Comparison of ENCODE assay signal across 23 mouse cellular contexts in the genomic region with DNA sequence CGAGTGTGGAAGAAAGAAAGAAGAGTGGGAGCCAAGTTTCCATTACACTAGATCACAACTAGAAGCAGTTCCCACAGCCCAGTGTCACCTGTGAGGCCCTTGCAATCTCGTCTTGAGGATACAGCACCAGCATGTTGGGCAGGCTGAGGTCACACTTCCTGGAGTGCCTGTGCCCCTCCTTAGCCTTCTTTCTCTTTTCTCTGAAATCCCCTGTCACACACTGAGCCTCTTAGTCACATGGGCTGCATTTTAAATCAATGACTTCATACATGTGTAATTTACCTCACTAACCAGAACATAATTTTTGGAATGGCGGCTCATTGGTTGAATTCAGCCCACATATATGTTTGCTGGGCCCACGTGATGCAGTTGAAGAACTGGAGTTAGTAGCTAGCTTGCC. TPM values are rescaled to one million over a fixed set of nuclear protein-coding genes. Genes with fewer than 3 reads are reported as not detected.
DNase-seq lines count a peak whose midpoint lies in the region; ATAC-seq and TF ChIP-seq lines count a peak whose summit lies in the region.
"Had no signal": no experiment of that assay in that cellular context is flagged by ENCODE, and none has a peak within 500 bp of the region (broad histone marks: within the 10 kb centered on the region; RNA-seq: fewer than 3 reads in every experiment).

No protein-coding gene starts in this region.

- DNase-seq in gastrocnemius, adult 2 months = no peak
- no peak for DNase-seq in gastrocnemius, adult 8-10 months (ENCODE audit: low spot score in 2 of 2)
- DNase-seq in thymus, postnatal 25 days = peak; percentile 6
- no peak for DNase-seq in thymus, adult 2 months
- DNase-seq in urinary bladder, adult 2 months (ENCODE audit: low spot score) = no peak
- DNase-seq in adrenal gland, adult 2 months = no peak
- no peak for DNase-seq in frontal cortex, adult 2 months (ENCODE audit: extremely low spot score in 1 of 2, low spot score in 1 of 2)
- DNase-seq: adrenal gland, adult 8-10 months; cerebellum, postnatal 36 days; heart, adult 11 months; left cerebral cortex, postnatal 4 days; right cerebral cortex, adult 18-20 months; spleen, adult 18-20 months had no signal

- H3K4me1 ChIP-seq in thymus, adult 2 months (replicated peaks; ENCODE audit: control insufficient read depth, insufficient read depth, low read length) = peaks cover 11% of the 10 kb centered on the region
- H3K4me1 ChIP-seq: forebrain, embryonic 15.5 days; liver, embryonic 12.5 days; midbrain, embryonic 13.5 days had no signal

- peak overlapping the region; percentile 4 for H3K27ac ChIP-seq in gastrocnemius, adult 2 months
- no peak overlapping the region for H3K27ac ChIP-seq in thymus, adult 2 months (ENCODE audit: control insufficient read depth, insufficient read depth, low read length)
- H3K27ac ChIP-seq: forebrain, embryonic 15.5 days; liver, embryonic 12.5 days; macrophage; midbrain, embryonic 13.5 days had no signal

- ATAC-seq in megakaryocyte, adult 5-6 weeks (ENCODE audit: poor library complexity, severe bottlenecking) = peak; percentile 31
- ATAC-seq: forebrain, embryonic 15.5 days; liver, embryonic 12.5 days; midbrain, embryonic 13.5 days had no signal

- TF ChIP-seq POLR2A in thymus, adult 2 months (IDR thresholded peaks at IDR 0.05; ENCODE audit: control insufficient read depth, extremely low read depth, insufficient read depth, low read length, poor library complexity) = no peak

- WGBS in thymus, adult 2 months = 62% methylated on average over 4 of the region's 4 CpGs

- no peak for TF ChIP-seq CTCF in gastrocnemius, adult 2 months (IDR thresholded peaks at IDR 0.05)
- no peak for TF ChIP-seq CTCF in thymus, adult 2 months (IDR thresholded peaks at IDR 0.05; ENCODE audit: borderline replicate concordance, control insufficient read depth, extremely low read depth, insufficient read depth, low read length, poor library complexity)

- intact Hi-C loops in gastrocnemius, adult 2 months (cut with DNase I) = no loop called here

- no peak overlapping the region for H3K4me3 ChIP-seq in gastrocnemius, adult 2 months
- H3K4me3 ChIP-seq in thymus, adult 2 months (ENCODE audit: control insufficient read depth, insufficient read depth, low read length) = no peak overlapping the region
- H3K4me3 ChIP-seq: erythroblast, embryonic 14.5 days; forebrain, embryonic 15.5 days; heart, embryonic 15.5 days; liver, embryonic 12.5 days; lung, embryonic 15.5 days; midbrain, embryonic 13.5 days; myocyte; stomach, embryonic 15.5 days had no signal

- H3K27me3 ChIP-seq in thymus, adult 2 months (ENCODE audit: control insufficient read depth, insufficient read depth, low read length) = no peaks in the 10 kb centered on the region
- H3K27me3 ChIP-seq: forebrain, embryonic 15.5 days; heart, embryonic 15.5 days; liver, embryonic 12.5 days; lung, embryonic 15.5 days; midbrain, embryonic 13.5 days; stomach, embryonic 15.5 days had no signal

- no peaks in the 10 kb centered on the region for H3K36me3 ChIP-seq in thymus, adult 2 months (ENCODE audit: control insufficient read depth, insufficient read depth, low read length)
- H3K36me3 ChIP-seq: forebrain, embryonic 15.5 days; heart, embryonic 15.5 days; liver, embryonic 12.5 days; lung, embryonic 15.5 days; midbrain, embryonic 13.5 days; stomach, embryonic 15.5 days had no signal

RNA-seq across cellular contexts. Expression of a gene that starts 50.0 kb away (rescaled TPM):
- total RNA-seq in gastrocnemius, adult 2 months (2021) = 10 to 100 TPM; 37.5 to 67.0 TPM
- 10 to 100 TPM; 44.3 to 47.8 (median 46.5) TPM for total RNA-seq in gastrocnemius, adult 8-10 months (2022)
- 4.3 and 4.5 TPM in 2 replicates for polyA plus RNA-seq in thymus, adult 2 months (2012; rRNA removed)
- 64.5 and 68.7 TPM in 2 replicates for total RNA-seq in megakaryocyte, adult 5-6 weeks (2015)
- total RNA-seq in megakaryocyte, adult 5-6 weeks (2017) = 36.3 and 45.5 TPM in 2 replicates
- 57.1 and 66.5 TPM in 2 replicates for polyA plus RNA-seq in urinary bladder, adult 2 months (2012; rRNA removed)
- total RNA-seq in adrenal gland, adult 2 months (2021) = 10 to 100 TPM; 23.0 to 23.1 TPM
- polyA plus RNA-seq in adrenal gland, adult 2 months (2012; rRNA removed) = 0.90 and 0.99 TPM in 2 replicates
- 10.6 and 10.9 TPM in 2 replicates for polyA plus RNA-seq in frontal cortex, adult 2 months (2012; rRNA removed)
- polyA plus RNA-seq: erythroblast, embryonic 14.5 days had no signal
